Mouse (Mus musculus): Measurements from ENCODE around the gene Ptov1. TPM values are rescaled to one million over a fixed set of nuclear protein-coding genes. Genes with fewer than 3 reads are reported as not detected.
A peak's percentile ranks its signal among the peaks of the same experiment; 100 is the strongest.
"Not testable (repeated sequence)": the region's sequence is repeated elsewhere in the genome, so short reads cannot be mapped to it uniquely, and the experiment has no call there.

Ptov1 gene
- total RNA-seq, 2 experiments from 2014 or later = 210 to 216 TPM

DNA sequence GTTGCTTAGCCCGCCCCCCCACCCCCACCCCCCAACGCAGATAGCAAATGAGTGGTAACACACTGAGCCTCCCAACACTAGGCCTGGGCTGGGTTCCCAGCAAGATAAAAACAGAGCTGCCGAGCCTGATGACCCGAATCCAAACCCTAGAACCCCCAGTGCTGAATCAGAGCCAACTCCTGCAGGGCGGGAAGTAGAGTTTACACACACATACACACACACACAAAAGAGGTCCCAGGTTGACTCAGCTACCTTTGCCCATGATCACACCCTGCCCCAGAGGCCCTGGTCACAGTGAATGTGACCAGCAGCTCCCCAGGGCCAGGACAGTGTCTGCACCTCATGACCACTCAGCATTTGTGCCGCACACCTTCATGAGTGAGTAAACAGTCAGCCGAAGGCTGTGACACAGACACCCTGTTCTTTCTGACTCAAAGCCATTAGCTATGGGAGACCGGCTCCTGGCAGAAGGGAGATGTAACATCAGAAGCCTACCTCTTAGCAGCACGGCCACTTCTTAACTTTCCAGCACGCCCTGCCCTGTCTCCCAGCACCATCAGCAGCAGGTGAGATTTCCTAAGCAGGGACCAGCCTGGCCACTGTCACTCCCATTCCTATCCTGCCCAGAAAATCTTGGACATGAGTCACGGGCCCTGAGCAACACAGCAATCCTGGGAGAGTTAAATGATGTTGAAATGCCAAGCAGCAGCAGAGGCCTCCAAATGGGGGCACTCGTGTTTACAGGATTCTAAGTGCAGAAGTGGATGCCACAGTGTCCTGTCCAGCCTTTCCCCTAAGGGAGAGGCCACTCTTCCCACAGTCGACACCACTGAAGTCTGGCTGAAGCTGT is 18.9 kb upstream of the Ptov1 start:
- no peak for DNase-seq

DNA sequence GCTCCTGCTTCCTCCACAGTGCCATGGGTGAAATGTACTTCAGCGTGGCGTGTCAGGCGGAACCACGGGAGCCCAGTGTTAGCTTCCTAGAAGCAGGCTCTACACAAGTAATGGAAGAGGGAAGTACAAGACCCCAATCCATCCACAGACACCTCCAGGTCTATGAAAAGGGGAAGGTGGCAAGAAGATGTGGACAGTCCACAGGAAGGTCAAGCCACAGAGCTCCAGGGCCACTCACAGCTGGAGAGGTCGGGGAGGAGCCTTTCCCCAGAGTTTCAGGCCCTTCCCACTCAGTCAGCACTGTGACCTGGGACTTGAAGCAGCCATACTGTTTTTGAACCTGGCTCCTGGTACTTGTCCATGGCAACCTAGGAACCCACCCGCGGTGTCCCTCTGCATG is 17.4 kb upstream of the Ptov1 start:
- no peak for DNase-seq

- DNase-seq = no peak
These were observed 15.0 kb upstream of the Ptov1 start for GRCm38 (mm10) chr7:44884637-44885036.

GRCm38 (mm10) chr7:44883036-44883435 is 13.4 kb upstream of the Ptov1 start:
- no peak for DNase-seq

GRCm38 (mm10) chr7:44877833-44878232 is 8.2 kb upstream of the Ptov1 start:
- no peak for DNase-seq

DNA sequence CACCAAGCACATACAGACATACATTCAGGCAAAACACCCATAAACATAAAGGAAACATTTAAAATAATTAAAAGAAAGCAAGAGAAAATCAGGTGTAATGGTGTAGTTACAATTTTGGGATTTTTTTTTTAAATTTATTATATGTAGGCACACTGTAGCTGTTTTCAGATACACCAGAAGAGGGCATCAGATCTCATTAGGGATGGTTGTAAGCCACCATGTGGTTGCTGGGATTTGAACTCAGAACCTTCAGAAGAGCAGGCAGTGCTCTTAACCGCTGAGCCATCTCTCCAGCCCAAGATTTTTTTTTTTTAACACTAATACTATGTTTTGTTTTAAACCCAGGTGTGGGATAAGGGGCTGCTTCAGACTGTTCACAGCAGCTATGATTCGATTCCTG is 2.2 kb upstream of the Ptov1 start:
- DNase-seq = not testable (repeated sequence)

- no peak for DNase-seq
These were observed 1.6 kb upstream of the Ptov1 start for GRCm38 (mm10) chr7:44871181-44871580.

DNA sequence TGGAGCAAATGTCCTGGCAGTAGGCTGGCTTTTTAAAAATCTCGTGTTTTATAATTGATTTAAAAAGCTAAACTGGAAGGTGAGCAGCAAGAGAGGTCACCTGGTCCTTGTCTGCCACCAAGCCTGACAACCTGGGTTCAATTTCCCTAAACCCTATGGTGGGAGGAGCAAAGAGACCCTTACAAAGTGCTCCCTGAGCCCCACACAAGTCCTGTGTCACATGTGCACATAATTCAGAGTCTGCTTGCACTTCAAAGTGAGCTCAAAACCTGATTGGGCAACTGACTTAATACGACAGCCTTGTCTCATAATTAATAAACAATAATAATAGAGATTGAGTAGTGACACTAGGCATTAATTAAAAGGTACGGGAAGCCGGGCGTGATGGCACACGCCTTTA is 1.0 kb upstream of the Ptov1 start:
- no peak for DNase-seq

GRCm38 (mm10) chr7:44868919-44869696 is 480 bp downstream of the Ptov1 start:
- peak; percentile 73 for DNase-seq

DNA sequence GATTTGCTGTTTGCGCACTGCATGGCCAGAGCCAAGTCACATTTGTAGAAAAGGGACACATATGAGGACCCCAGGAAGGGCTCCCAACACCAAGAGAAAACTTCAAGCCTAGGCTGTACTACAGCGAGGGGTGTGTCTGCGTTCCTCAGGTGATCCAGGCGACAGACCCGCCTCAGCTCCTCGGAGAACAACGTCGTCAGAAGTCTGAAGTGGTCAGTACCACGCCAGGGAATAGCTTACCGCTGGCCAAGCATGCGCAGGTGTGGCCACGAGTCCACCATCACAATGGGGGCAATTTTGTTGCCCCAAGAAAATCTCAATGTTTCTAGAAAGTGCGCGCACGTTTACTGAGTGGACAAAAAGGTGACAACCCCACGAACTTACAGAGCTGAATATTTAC is 1.1 kb downstream of the Ptov1 start:
- no peak for DNase-seq

GRCm38 (mm10) chr7:44867802-44868201 is 1.8 kb downstream of the Ptov1 start:
- no peak for DNase-seq

GRCm38 (mm10) chr7:44867010-44867702 is 2.4 kb downstream of the Ptov1 start:
- DNase-seq = no peak

DNA sequence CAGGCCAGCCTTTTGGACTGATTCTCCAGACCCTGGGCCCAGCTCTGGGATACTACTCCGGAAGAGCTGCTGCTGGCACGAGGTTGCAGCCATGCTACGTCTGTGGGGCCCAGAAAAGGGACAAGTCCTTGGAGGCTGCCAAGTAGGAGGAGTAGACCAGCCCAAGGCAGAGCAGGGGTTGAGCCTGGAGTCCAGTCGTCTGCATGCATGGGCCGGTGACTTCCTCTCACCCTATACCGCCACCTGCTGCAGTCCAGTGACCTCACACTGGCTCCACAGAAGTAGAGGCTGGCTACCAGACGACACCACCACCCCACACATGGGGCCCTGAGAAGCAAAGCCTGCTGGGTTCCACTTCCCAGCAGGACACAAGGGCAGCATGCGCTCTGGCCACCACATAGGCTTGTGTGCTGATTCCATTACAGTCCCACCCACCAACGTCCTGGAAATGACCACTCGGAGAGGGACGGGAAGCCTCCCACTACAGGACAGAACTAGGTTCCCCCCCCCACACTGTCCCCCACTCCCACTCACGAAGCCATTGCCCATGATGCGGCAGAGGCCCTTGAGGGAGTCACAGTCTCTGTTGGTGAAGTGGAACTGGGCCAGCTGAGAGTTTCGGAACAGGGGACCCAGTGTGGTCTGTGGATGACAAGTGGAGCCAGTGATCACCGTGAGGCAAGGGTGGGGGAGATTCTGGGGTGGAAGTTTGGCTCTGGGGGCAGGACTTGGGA is 3.1 kb downstream of the Ptov1 start:
- peak; percentile 57 for DNase-seq

- peak; percentile 44 for DNase-seq
These were observed 4.7 kb downstream of the Ptov1 start for GRCm38 (mm10) chr7:44864595-44865542.

- DNase-seq = no peak
These were observed 5.5 kb downstream of the Ptov1 start for GRCm38 (mm10) chr7:44863982-44864494.

- DNase-seq = no peak
These were observed 6.4 kb downstream of the Ptov1 start for GRCm38 (mm10) chr7:44863210-44863609.

DNA sequence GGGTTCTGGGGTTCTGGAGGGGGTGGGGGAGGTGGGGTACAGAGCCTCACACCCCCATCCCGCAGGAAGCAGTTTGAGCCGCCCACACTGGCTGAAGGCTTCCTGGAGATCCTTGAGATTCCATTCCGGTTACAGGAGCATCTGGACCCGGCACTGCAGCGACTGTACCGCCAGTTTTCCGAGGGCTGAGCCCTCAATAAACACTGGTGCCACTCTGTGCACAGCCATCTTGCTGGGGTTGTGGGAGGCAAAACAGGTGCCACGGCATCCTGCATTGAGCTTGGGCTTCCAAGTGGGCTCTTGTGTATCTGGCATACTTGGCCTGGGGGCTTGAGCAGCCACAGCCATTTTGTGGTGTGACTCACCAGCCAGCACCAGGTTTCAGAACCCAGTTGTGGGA is 7.2 kb downstream of the Ptov1 start:
- no peak for DNase-seq

DNA sequence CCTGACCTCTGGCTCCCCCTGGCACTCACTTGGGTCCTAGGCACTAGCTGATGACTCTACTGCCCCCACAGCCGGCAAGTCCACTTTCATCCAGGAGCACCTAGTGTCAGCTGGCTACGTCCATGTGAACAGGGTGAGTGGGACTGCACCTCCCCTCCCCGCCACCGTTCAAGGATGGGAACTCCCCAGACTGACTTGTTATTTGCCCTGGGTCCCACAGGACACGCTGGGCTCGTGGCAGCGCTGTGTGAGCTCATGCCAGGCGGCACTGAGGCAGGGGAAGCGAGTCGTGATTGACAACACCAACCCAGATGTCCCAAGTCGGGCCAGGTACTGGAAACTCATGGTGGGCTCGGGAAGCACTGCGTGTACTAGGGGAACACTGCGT is 8.2 kb downstream of the Ptov1 start:
- no peak for DNase-seq

GRCm38 (mm10) chr7:44860576-44861428 is 8.8 kb downstream of the Ptov1 start:
- DNase-seq = peak; percentile 85

- DNase-seq = no peak
These were observed 9.7 kb downstream of the Ptov1 start for GRCm38 (mm10) chr7:44859896-44860295.

All from gastrocnemius, postnatal 10 days (tissue).